In genomic region chr13:54621155-54621932, GRCm38 (mm10) we compare ENCODE assay signal across 8 mouse cellular contexts. TPM values are rescaled to one million over a fixed set of nuclear protein-coding genes. Genes with fewer than 3 reads are reported as not detected.
DNase-seq lines count a peak whose midpoint lies in the region; ATAC-seq and TF ChIP-seq lines count a peak whose summit lies in the region.

TSS of gene Faf2 (plus strand) at chr13:54621784.

- peak; percentile 74 for TF ChIP-seq CTCF in E14TG2a.4 (conservative IDR thresholded peaks at IDR 0.05; ENCODE audit: low read length)
- peak; percentile 99 for TF ChIP-seq CTCF in liver, postnatal 0 days (IDR thresholded peaks at IDR 0.05; ENCODE audit: low read depth)

- peak; percentile 93 for DNase-seq in c-Kit-positive CD71-positive TER-119-positive erythroid progenitor cells, embryonic 14.5 days (ENCODE audit: low spot score)
- peak; percentile 98 to 99 for DNase-seq in heart, postnatal 10 days
- DNase-seq in large intestine, adult 2 months (ENCODE audit: low read depth, low spot score): peak; percentile 86
- DNase-seq in liver, postnatal 0 days: peak; percentile 99
- DNase-seq in testis, postnatal 10 days (ENCODE audit: low spot score): peak; percentile 99

- peak within 1 kb of the TSS; percentile 100 for H3K4me3 ChIP-seq in E14TG2a.4 (replicated peaks; ENCODE audit: low read length)
- H3K4me3 ChIP-seq in forebrain, embryonic 13.5 days: peak within 1 kb of the TSS; percentile 96
- peak within 1 kb of the TSS; percentile 90 for H3K4me3 ChIP-seq in liver, postnatal 0 days (ENCODE audit: low read depth, low read length)
- H3K4me3 ChIP-seq in neural tube, embryonic 14.5 days (ENCODE audit: low read depth, low read length): peak within 1 kb of the TSS; percentile 98

- no peak; the same call in 1 of the 2 replicates for TF ChIP-seq EP300 in liver, postnatal 0 days (IDR thresholded peaks at IDR 0.05; ENCODE audit: low read depth)

- peak within 1 kb of the TSS; percentile 80 for H3K27ac ChIP-seq in forebrain, embryonic 13.5 days
- H3K27ac ChIP-seq in liver, postnatal 0 days (ENCODE audit: low read depth): peak within 1 kb of the TSS; percentile 60
- peak within 1 kb of the TSS; percentile 92 for H3K27ac ChIP-seq in neural tube, embryonic 14.5 days (ENCODE audit: low read depth, low read length)

- peak within 1 kb of the TSS; percentile 94 for H3K9ac ChIP-seq in forebrain, embryonic 13.5 days
- H3K9ac ChIP-seq in liver, postnatal 0 days (replicated peaks): peak within 1 kb of the TSS; percentile 93
- H3K9ac ChIP-seq in neural tube, embryonic 14.5 days (replicated peaks; ENCODE audit: low read depth, low read length): peak within 1 kb of the TSS; percentile 92

- no peaks in the 10 kb centered on the region for H3K9me3 ChIP-seq in E14TG2a.4 (ENCODE audit: low read length)
- no peaks in the 10 kb centered on the region for H3K9me3 ChIP-seq in forebrain, embryonic 13.5 days (replicated peaks)
- H3K9me3 ChIP-seq in liver, postnatal 0 days (ENCODE audit: low read length): no peaks in the 10 kb centered on the region
- no peaks in the 10 kb centered on the region for H3K9me3 ChIP-seq in neural tube, embryonic 14.5 days (ENCODE audit: control insufficient read depth, low read length)

- intact Hi-C loops in heart, postnatal 10 days (cut with DNase I): loop anchor here (2.0 to 5.0 kb wide), 4 partner anchors 44 to 154 kb away; partner anchors contain the start of genes 4833439L19Rik, Arl10 and Thoc3

- peaks cover 17% of the 10 kb centered on the region; the same call in 1 of the 2 replicates for H3K36me3 ChIP-seq in E14TG2a.4 (ENCODE audit: insufficient read depth, low read length)
- 0 out of 2 replicates have a peak, but pooled peaks cover 5% of the 10 kb centered on the region for H3K36me3 ChIP-seq in forebrain, embryonic 13.5 days (ENCODE audit: poor library complexity, severe bottlenecking)
- no peaks in the 10 kb centered on the region for H3K36me3 ChIP-seq in liver, postnatal 0 days (replicated peaks; ENCODE audit: insufficient read depth, low read length)
- no peaks in the 10 kb centered on the region for H3K36me3 ChIP-seq in neural tube, embryonic 14.5 days (ENCODE audit: control insufficient read depth, insufficient read depth, low read length)

- WGBS in forebrain, embryonic 13.5 days: 13% methylated on average over 44 of the region's 44 CpGs
- 12% methylated on average over 44 of the region's 44 CpGs for WGBS in large intestine, adult 2 months
- whole genome bisulfite sequencing in liver, postnatal 0 days (ENCODE audit: insufficient replicate concordance): 10% methylated on average over 44 of the region's 44 CpGs
- WGBS in neural tube, embryonic 14.5 days: 12% methylated on average over 44 of the region's 44 CpGs

- no peaks in the 10 kb centered on the region for H3K27me3 ChIP-seq in E14TG2a.4 (ENCODE audit: insufficient read depth, low read length)
- no peaks in the 10 kb centered on the region for H3K27me3 ChIP-seq in forebrain, embryonic 13.5 days
- H3K27me3 ChIP-seq in liver, postnatal 0 days (ENCODE audit: insufficient read depth, low read length): no peaks in the 10 kb centered on the region
- no peaks in the 10 kb centered on the region for H3K27me3 ChIP-seq in neural tube, embryonic 14.5 days (ENCODE audit: control insufficient read depth, insufficient read depth, low read length)

- H3K4me1 ChIP-seq in E14TG2a.4 (replicated peaks; ENCODE audit: low read depth, low read length): peaks cover 54% of the 10 kb centered on the region
- peaks cover 25% of the 10 kb centered on the region for H3K4me1 ChIP-seq in forebrain, embryonic 13.5 days
- H3K4me1 ChIP-seq in liver, postnatal 0 days (ENCODE audit: insufficient read depth): peaks cover 24% of the 10 kb centered on the region
- H3K4me1 ChIP-seq in neural tube, embryonic 14.5 days (ENCODE audit: control insufficient read depth, insufficient read depth, low read length): peaks cover 14% of the 10 kb centered on the region; the same call in 1 of the 2 replicates

- H3K4me2 ChIP-seq in forebrain, embryonic 13.5 days: peak within 1 kb of the TSS; percentile 96
- H3K4me2 ChIP-seq in liver, postnatal 0 days (ENCODE audit: low read depth, low read length): peak within 1 kb of the TSS; percentile 91
- H3K4me2 ChIP-seq in neural tube, embryonic 14.5 days (ENCODE audit: low read depth, low read length): peak within 1 kb of the TSS; percentile 87

- ATAC-seq in forebrain, embryonic 13.5 days: peak; percentile 99
- peak; percentile 100 for ATAC-seq in liver, postnatal 0 days
- peak; percentile 98 for ATAC-seq in neural tube, embryonic 14.5 days (ENCODE audit: low read depth)

RNA-seq across cellular contexts. Expression of gene Faf2, which starts in this region (rescaled TPM):
- 69.4 and 73.2 TPM in 2 replicates for polyA plus RNA-seq in forebrain, embryonic 13.5 days (2015; fragmentation: Nextera tagmentation; extraction: Ambion mirVana)
- 10 to 100 TPM; 30.9 to 33.1 TPM for total RNA-seq in heart, postnatal 10 days (2021)
- polyA plus RNA-seq in large intestine, adult 2 months (2012; rRNA removed): 22.3 and 28.6 TPM in 2 replicates
- polyA plus RNA-seq in liver, postnatal 0 days (2015; fragmentation: Nextera tagmentation; extraction: Ambion mirVana): 27.8 and 28.1 TPM in 2 replicates
- polyA plus RNA-seq in neural tube, embryonic 14.5 days (2014; fragmentation: Nextera tagmentation; extraction: Ambion mirVana): 89.1 and 97.9 TPM in 2 replicates

Comparison
In these comparisons a context has a peak if more than half of its experiments do, and no peak if none do; other contexts are left out.
1. Peak in every context shown above with its lines: DNase-seq, ATAC-seq, H3K4me3 ChIP-seq and H3K27ac ChIP-seq.